In genomic region chr16:20589366-20589938, GRCm38 (mm10) we compare ENCODE assay signal across 8 mouse cellular contexts. TPM values are rescaled to one million over a fixed set of nuclear protein-coding genes. Genes with fewer than 3 reads are reported as not detected.
DNase-seq lines count a peak whose midpoint lies in the region; ATAC-seq and TF ChIP-seq lines count a peak whose summit lies in the region.

Vwa5b2 (plus strand) TSS chr16:20589471.

- H3K4me1 ChIP-seq in spleen, adult 2 months (ENCODE audit: control insufficient read depth, insufficient read depth, insufficient read length): peaks cover 3% of the 10 kb centered on the region; the same call in 1 of the 2 replicates
- peaks cover 21% of the 10 kb centered on the region for H3K4me1 ChIP-seq in midbrain, embryonic 15.5 days

- H3K9me3 ChIP-seq in midbrain, embryonic 15.5 days: no peaks in the 10 kb centered on the region

- H3K4me2 ChIP-seq in midbrain, embryonic 15.5 days: peak within 1 kb of the TSS; percentile 75

- peak within 1 kb of the TSS; percentile 58 for H3K9ac ChIP-seq in midbrain, embryonic 15.5 days

- TF ChIP-seq CTCF in spleen, adult 2 months (IDR thresholded peaks at IDR 0.05; ENCODE audit: extremely low read depth, insufficient read depth, insufficient read length, insufficient replicate concordance): no peak

- H3K4me3 ChIP-seq in spleen, adult 2 months (ENCODE audit: extremely low read depth, insufficient read depth, insufficient read length): peak within 1 kb of the TSS; percentile 17; the same call in 1 of the 2 replicates
- H3K4me3 ChIP-seq in midbrain, embryonic 15.5 days: peak within 1 kb of the TSS; percentile 53

- TF ChIP-seq POLR2A in spleen, adult 2 months (IDR thresholded peaks at IDR 0.05; ENCODE audit: low read depth, low read length): no peak

- H3K36me3 ChIP-seq in spleen, adult 2 months (ENCODE audit: control insufficient read depth, insufficient read depth, low read length): no peaks in the 10 kb centered on the region
- H3K36me3 ChIP-seq in midbrain, embryonic 15.5 days (replicated peaks): no peaks in the 10 kb centered on the region

- DNase-seq in frontal cortex, postnatal 25 days (ENCODE audit: low spot score in 2 of 2): no peak
- no peak for DNase-seq in spleen, adult 2 months (ENCODE audit: low read depth in 1 of 2, low spot score in 2 of 2)
- DNase-seq in spleen, postnatal 36 days (ENCODE audit: low spot score in 2 of 2): no peak
- peak; percentile 48 for DNase-seq in layer of hippocampus, postnatal 10 days (ENCODE audit: low spot score in 2 of 2)
- DNase-seq in Muller cell, postnatal 12 days (ENCODE audit: inconsistent ontology term): no peak
- no peak for DNase-seq in thymus, postnatal 4 days

- peaks cover 15% of the 10 kb centered on the region for H3K27me3 ChIP-seq in spleen, adult 2 months (ENCODE audit: control insufficient read depth, insufficient read depth, low read length)
- peaks cover 41% of the 10 kb centered on the region for H3K27me3 ChIP-seq in midbrain, embryonic 15.5 days (replicated peaks)

- no peak within 1 kb of the TSS for H3K27ac ChIP-seq in spleen, adult 2 months (ENCODE audit: insufficient read depth, low read length)
- H3K27ac ChIP-seq in midbrain, embryonic 15.5 days: peak within 1 kb of the TSS; percentile 51

- 4% methylated on average over 24 of the region's 24 CpGs for WGBS in spleen, adult 2 months
- WGBS in midbrain, embryonic 15.5 days: 1% methylated on average over 24 of the region's 24 CpGs

- peak; percentile 75 for ATAC-seq in frontal cortex, adult (ENCODE audit: low TSS enrichment)
- peak; percentile 87 for ATAC-seq in midbrain, embryonic 15.5 days (replicated peaks)

RNA-seq across cellular contexts. Expression of gene Vwa5b2, which starts in this region (rescaled TPM):
- 0.07 TPM in 1 of 2 replicates, not detected in the other for polyA plus RNA-seq in spleen, adult 2 months (2012; rRNA removed)
- 10 to 100 TPM; 44.4 to 45.6 TPM for total RNA-seq in layer of hippocampus, postnatal 10 days (2021)
- 20.4 and 24.0 TPM in 2 replicates for polyA plus RNA-seq in midbrain, embryonic 15.5 days (2015; fragmentation: Nextera tagmentation; extraction: Ambion mirVana)

Comparison
In these comparisons a context has a peak if more than half of its experiments do, and no peak if none do; other contexts are left out.
1. RNA of gene Vwa5b2 (polyA plus RNA-seq): 20.4 to 24.0 TPM in midbrain, embryonic 15.5 days; 0.07 TPM in spleen, adult 2 months; every median in the first group is over 10 times any median in the second.
2. DNase-seq: peak in layer of hippocampus, postnatal 10 days (2 of 2); none in frontal cortex, postnatal 25 days (0 of 2), spleen, adult 2 months (0 of 2), spleen, postnatal 36 days (0 of 2), Muller cell, postnatal 12 days (single experiment) and thymus, postnatal 4 days (single experiment).